Mouse (Mus musculus): ENCODE results near the gene Syn1. TPM values are rescaled to one million over a fixed set of nuclear protein-coding genes. Genes with fewer than 3 reads are reported as not detected.
A peak's percentile ranks its signal among the peaks of the same experiment; 100 is the strongest.

Gene Syn1
- total RNA-seq (2022), result 100 to 1,000 TPM; 399 to 450 (median 434) TPM

DNA sequence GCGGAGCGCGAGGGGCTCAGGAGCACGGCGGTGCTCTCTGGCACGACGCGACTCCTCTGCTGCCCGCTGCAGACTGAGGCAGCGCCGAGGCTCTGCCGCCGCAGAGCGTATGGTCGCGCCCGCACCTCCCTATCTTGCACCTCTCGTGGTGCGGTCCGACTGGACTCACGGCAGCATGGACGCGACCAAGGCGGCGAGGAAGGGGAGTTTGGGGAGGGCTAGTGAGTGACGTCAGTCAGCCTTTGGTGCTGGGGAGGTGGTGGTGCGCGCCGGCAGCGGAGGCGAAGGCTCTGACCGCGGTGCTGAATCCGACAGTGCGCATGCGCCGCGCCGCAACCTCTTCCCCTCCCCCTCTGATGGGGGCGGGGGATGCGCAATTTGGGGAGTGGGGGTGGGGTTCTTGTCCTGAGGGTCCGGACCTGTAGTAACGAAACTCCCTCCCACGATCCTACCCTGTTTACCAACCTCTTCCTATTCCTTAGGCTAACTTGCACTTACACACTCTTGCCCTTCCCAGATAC is at the start of gene Syn1:
TSS of gene Syn1 (minus strand) at position 161 of the 521 bp plus-strand sequence.
- peak; percentile 53 to 85 for DNase-seq (ENCODE audit: low spot score in 2 of 2)

DNA sequence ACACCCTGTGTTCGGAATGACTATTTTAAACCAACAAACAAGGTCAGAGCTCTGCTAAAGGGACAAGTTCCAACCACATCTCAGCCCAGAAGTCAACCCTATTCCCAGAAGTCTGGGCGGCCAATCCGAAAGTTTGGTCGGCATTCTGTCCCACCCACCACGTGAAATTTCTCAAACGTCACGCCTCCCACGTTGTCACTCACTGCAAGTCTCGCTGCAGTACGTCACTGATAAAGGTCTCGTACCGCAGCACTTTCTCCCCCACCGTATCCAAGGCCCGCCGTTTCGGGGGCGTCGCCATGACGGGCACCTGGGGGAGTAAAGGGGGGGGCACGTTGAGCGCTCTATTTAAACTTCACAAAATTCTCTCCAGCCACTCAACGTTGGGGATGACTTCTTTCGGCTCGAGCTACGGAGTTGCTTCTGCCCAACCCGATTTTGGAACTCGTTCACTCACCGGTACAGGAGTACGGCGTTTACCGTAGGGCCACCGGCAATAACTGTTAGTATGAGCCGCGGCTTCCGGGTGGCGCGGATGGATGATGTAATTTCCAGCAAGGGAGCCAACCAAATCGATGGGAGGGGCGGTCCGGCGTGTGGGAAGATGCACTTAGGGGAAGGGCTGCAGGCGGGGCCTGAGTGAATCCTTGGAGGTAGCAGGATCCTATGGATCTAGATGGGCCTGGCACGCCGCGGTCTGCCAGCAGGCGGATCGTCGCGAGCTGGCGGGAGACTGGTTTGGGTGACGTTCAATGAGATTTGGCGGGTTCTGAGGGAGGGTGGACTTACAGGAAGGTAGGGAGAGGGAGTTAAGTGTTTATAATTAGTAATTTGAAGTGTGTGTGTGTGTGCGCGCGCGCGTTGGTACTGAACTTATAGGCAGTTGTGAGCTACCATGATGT is 40.9 kb upstream of the Syn1 start, which contains the start of gene Uxt:
TSS of gene Uxt (minus strand) at position 541 of the 902 bp plus-strand sequence.
- peak; percentile 72 to 87 for DNase-seq (ENCODE audit: low spot score in 2 of 2)

DNA sequence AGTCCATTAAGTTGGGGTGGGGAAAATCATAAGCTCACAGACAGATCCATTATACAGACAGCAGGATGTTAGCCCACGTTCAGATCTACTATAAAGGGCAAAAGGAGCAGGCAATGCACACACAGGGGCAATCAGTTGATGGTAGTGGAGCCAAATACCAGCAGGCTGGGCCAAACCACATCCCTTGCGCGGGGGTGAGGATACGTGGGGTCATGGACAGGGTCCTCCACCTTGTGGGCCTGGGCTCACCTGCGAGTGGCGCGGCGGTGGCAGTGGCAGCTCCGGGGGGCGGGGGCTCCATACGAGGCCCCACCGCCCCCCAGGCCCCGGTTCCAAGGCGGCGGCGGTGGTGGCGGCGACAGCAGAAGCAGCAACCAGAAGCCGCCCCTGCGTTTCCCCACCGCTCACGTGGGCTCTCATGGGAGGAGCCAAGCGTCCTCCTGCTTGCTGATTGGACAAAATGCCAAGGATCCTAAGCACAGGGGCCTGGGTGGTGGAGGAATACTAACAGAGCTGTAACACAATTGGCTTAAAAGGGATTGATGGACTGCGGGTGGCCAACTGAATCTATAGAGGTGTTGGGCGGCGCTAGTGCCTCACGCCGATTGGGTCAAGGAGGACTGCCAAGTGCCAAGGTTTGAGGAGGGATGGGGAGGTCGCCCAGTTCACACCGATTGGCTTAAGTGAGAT is 29.5 kb upstream of the Syn1 start, which contains the start of gene Elk1:
TSS of gene Elk1 (minus strand) at position 418 of the 690 bp plus-strand sequence.
- peak; percentile 48 to 93 for DNase-seq (ENCODE audit: low spot score in 2 of 2)

DNA sequence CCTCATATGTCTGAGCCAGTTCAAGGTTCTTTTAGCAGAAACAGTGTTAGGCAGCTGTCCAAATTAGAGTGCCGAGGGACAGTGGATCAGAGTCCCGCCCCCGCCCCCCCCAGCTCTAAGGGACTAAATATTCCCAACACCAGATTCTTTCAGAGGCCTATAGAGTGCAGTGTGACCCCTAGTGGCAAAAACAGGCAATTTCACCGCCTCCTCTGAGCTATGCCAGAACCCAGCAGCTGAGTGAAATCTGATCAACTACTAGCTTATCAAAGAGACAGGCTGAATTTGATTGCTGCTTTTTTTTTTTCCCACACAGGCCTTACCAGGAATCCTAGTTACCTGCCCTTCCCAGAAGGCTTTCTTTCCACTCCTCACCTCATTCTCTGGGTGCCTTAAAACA is 25.3 kb upstream of the Syn1 start:
- DNase-seq (ENCODE audit: low spot score in 2 of 2), result peak in 1 of 2 experiments; percentile 45

DNA sequence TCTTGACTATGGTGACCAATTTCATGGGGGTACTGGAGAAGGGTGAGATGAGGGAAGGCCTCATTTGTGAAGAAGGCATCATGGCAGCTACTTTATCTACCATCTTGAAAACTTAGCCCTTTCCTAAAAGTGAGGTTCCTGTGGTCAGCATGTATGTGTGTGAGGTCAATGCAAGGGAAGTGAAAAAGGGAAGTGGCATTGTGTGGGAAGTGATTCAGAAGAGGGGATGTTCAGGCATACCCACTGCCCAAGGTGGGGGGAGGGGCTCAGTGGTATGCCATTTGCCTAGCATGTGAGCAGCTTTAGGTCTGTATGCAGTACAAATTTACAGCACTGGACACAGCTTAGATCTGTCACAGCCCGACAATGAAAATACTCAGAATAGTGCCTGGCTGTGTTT is 11.2 kb upstream of the Syn1 start:
- DNase-seq (ENCODE audit: low spot score in 2 of 2), result no peak

DNA sequence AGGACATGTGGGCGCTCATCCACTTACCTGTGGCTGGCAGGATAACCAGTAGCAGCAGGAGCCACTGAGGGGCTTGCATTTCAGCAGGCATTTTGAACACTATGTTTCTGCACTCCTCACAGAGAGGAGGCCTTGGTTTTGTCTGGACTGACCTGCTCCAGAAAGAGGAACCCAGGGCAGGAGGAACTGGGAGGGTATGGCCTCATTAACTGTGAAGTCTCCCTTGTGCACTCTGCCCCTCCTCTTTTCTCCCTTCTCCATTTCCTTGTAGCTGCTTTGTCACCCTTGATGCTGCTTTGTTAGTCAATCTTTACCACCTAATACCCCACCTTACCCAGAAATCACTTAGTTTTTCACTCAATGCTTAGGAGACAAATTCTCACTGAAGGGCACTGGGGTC is 10.6 kb upstream of the Syn1 start, which contains the start of gene Cfp:
TSS of gene Cfp (minus strand) at position 192 of the 400 bp plus-strand sequence.
- DNase-seq (ENCODE audit: low spot score in 2 of 2), result no peak

DNA sequence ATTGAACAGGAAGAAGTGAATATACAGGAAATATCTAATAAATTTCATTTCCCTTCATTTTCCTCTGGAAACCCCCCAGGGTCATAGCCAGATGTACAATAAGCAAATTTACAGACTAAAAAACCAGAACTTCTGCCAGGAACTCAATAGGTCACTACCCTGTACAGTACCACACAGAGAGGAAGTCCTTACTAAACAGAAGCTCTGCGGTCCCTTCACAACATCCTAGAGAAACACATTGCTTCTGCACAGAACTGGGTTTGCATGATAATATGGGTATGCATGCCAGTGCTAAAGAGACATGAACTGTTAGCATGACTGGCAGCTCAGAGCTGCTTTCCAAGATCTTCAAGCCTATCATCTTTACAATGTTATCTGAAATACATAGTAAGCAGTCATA is 9.1 kb upstream of the Syn1 start:
- no peak for DNase-seq (ENCODE audit: low spot score in 2 of 2)

DNA sequence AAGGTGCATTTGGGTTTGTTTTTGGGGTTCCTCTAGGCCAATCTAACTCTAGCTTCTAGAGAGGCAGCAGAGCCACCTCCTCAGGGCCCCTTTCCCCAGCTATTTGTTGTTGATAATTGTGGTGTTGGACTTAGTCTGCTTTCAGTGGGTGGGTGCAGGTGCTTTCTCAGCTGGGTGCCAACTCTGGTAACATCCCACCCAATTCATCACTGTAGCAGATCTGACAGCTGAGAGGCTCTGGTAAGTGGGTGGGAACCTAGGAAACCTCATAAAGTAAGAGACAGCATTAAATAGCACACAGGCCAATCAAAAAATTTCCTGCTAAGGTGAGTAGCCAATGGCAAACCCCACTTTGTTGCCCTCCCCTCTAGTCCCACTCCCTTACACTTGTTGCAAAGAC is 4.2 kb upstream of the Syn1 start:
- no peak for DNase-seq (ENCODE audit: low spot score in 2 of 2)

DNA sequence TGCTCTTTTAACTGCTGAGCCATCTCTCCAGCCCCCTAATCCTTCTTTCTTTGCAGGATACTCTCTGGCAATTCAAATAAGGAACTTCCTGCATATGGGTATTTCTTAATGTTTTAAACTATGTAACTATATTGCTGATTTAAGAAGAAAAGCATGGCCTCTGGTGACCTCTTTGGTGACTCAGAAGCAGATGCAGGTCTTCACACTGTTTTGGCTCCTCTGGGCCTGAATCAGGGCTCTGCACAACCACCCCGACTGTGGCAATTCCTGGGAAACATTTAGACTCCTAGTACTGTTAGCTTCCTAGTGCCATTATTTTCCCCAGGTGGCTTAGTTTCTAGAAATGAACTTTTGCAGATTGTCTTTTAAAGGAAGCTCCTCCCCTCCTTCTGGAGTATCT is 2.7 kb upstream of the Syn1 start:
- DNase-seq (ENCODE audit: low spot score in 2 of 2), result no peak

DNA sequence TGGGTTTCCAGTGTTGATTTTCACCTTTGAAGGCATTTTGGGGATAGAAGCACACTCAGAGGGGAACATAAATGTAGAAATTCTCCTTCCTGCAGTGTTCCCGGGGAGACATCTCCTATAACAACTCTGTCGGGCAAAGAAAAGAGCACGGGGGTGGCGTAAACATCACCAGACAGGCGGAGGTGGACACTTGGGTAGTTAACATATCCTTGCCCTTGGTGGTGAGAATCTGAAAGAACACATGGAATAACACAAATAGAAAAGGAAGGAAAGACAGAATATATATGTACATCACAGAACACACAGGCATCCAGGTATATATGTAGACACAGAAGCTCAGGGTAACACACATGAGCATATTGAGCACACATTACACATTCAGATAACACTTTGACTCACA is 562 bp upstream of the Syn1 start:
- peak in 1 of 2 experiments; percentile 35 for DNase-seq (ENCODE audit: low spot score in 2 of 2)

DNA sequence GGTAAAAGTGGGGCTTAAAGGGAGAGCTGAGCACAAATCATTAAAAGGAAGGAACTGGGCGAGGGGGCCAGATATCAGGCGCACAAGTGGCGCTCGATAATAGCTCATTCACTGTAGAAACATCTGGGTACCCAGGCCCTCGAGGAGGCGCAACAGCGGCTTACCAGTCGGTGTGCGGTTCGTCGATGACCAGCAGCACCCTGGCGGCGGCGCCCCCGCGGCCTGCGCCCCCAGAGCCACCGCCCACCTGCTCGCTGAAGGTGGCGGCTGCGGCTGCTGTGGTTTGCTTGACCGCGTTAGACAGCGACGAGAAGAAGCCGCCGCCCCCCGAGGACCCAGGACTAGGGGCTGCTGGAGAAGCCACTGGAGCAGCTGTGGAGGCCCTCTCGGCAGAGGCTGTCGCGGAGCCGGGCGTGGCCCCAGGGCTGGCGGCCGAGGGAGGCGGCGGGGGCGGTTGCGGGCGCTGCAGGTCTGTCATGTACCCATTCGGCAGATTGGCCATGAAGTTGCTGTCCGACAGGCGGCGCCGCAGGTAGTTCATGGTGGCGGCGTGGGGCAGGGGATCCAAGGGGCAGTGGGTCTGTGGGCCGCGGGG is 458 bp downstream of the Syn1 start:
- DNase-seq (ENCODE audit: low spot score in 2 of 2), result peak in 1 of 2 experiments; percentile 17

DNA sequence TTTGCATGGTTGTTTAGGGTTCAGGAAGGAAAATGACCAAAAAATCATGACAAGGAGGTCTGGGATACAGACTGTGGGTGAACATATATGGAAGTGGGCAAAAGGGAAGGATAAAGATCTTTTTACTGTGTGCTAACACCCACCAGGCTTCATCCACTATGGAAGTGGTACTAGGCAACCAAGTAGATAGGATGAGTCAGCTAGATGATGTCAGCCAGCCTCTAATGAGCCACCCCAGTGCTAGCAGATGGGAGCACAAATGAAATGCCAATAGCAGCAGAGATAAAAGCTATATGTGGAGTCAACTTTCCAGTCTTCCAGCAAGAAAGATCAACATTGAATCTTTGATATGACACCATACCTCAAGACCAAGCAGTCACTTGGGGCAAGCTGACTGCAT is 5.7 kb downstream of the Syn1 start:
- DNase-seq (ENCODE audit: low spot score in 2 of 2), result peak in 1 of 2 experiments; percentile 33

DNA sequence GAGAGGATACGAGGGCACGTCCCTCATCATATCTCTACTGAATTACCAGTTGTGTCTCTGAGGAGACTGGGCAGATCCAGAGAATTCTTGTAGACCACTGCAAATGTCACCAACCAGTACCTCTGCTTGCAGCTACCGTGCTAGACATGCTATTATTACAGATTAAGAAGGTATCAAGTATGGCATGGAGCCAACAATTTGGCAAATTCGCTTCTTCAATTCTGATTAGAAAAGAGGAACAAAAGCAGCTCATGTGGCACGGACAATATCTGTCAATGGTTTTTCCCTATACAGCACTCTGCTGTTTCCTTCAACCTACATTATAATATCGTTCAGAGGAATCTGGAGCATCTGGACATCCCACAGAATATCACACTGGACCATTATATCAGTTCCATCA is 7.1 kb downstream of the Syn1 start:
- DNase-seq (ENCODE audit: low spot score in 2 of 2), result no peak

DNA sequence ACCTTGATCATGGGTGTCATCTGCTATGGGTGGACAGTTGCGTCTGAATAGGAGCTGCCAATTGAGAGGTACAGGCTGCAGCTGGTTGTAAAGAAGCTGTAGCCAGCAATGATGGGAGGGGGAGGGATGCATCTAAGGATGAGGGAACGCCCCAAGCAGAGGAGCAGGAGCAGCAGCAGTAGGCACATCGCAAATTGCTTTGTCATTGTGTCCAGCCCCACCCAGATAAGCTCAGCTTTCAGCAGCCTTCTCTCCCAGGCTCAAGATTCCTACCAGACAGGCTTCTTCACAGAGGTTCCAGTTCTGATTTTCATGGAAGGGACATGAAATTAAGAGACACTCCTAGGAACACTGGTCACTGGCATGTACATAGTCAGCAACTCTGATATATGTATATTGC is 10.7 kb downstream of the Syn1 start:
- DNase-seq (ENCODE audit: low spot score in 2 of 2), result no peak

DNA sequence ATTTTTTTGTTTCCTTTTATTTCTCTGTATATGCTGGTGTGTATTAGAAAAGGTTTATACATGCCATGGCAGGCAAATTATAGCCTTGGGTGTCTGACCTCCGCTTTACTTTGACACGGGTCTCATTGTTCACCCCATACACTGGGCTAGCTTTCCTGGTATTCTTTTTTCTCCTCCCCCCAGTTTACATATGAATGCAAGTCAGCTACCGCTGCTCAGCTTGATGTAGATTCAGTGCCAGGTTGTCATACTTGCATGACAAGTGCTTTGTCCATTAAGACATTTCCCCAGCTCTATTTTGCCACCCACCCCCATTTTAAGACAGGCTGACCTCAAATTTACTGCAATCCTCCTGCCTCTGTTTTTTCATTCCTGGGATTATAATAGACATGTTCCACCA is 45.6 kb downstream of the Syn1 start:
- no peak for DNase-seq (ENCODE audit: low spot score in 2 of 2)

DNA sequence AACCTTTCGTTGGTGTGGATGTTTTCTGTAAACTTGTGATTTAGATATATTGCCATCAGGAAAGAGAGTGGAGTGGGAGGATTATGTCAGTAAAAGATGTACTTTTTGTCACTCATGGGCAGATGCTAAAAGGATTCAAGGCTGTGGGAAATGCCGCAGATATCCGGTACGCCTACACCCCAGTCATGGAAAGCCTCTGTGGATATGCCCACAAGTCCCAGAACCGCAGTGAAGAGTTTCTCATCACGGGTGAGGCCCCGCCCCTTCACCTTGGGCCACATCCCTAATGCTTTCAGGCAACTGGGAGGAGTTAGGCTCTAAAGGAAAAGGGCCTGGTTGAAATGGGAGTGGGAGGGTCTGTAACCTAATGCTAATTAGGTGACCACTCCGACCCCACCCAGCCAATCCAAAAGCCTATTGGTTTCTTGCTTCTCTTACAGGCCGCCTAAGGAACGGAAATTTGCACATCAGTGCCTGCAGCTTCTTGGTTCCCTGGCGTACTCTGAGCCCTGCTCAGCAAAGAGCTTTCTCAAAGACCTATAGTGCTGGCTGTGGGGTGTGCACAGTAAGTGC is 47.8 kb downstream of the Syn1 start:
- no peak for DNase-seq (ENCODE audit: low spot score in 2 of 2)

DNA sequence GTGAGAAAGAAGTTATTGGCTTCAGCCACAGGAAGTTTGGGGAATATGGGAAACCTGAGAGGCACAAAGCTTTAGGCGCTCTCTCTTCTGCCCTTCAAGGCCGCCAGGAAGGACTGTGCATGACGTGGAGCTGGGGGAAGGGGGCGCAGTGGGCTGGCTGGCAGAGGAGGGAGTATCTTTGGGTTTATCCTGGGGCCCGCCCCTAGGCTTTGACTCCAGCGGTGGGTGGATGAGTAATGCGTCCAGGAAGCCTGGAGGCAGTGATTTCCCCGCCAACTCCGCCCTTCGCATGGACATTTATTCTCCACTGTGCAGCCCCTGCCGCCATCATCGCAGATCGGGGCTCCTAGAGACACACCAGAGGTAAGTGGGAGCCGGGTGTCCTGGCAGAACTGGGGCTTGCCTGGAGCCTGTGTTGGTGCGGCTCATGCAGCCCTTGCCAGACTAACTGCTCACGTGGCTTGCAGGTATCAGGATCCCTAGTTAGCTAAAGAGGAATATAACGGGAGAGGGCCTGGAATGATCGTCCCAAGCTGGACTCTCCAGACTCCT is 50.8 kb downstream of the Syn1 start, which contains the start of gene Timp1:
TSS of gene Timp1 (plus strand) at position 205 of the 552 bp plus-strand sequence.
- DNase-seq (ENCODE audit: low spot score in 2 of 2), result no peak

DNA sequence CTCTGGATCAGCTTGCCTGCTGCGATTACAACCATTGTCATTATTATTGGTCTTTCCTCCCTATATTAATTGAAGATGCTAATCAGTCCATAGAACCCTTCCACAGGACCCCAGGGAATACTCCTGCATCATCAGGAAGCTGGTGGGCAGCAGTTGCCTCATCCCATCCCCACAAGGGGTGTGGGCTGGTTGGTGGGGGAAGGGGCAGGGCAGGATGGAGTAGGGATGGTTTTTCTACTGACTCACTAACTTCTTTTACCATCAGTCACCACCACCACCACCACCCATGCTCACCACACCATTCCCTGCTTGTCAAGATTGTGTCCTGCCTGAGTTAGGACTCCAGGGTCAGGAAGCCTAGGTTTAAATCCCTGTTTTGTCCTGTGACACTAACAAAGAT is 51.6 kb downstream of the Syn1 start:
- DNase-seq (ENCODE audit: low spot score in 2 of 2), result no peak

DNA sequence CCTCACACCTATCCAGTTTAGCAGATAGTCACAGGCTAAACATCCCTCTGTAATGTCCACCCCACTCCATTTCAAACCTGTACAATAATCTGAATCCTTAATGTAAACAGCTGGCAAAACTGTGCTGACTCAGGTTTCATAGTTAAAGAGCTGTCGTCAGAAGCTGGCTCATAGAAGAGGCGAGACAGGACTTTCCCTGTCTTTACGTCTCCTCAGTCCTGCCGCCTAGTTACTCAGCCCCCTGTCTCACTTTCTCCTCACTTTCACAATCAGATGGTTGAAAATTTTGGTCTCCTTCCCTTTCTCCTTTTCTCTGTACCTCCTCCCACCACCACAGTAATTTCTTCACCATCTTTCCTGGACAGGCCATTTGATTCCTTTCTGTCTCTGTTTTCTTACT is 52.7 kb downstream of the Syn1 start:
- no peak for DNase-seq (ENCODE audit: low spot score in 2 of 2)

DNA sequence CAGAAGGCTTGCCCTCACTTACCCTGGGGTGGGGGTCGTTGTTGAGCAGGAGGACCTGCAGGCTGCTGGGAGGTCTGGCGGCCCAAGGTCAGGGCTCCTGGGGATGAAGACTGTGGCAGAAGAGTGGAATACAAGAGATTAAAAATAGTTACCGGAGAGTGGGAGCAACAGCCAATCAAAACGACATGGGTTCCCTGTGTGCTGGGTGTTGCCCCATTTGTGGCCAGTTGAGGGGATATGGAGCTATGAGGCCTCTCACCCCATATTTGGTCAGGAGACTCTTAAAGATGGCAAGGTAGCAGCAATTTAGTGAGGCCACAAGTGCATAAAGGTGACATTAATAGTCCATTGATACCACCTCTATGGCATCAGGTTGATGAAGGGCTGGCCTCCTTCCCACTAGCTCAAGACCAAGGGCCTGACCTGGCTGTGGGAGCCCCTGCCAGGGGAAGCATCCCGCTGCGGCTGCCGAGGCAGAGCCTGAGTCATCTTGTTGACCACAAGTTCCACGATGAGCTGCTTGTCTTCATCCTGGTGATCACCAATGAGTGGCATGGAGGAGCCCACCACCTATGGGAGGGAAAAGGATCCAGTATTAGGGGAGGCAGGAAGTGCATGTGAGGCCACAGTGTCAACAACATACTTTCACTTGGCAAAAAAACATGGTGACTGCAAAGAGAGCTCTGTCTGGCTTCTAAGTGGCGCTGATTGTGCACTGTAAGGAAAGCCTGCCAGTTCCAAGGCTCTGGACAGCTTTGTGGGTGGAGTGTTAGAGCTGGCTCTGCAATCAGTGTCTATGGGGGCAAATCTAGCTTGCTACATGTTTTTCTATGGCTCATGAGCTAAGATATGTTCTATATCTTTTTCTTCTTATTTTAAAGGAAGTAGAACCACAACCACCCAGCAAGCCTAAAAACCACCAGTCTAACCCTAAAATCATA is 57.4 kb downstream of the Syn1 start:
- DNase-seq (ENCODE audit: low spot score in 2 of 2), result no peak

All from left cerebral cortex, adult 8-10 months (tissue).